Mouse (Mus musculus): ENCODE results near the gene Ube4a. TPM values are rescaled to one million over a fixed set of nuclear protein-coding genes. Genes with fewer than 3 reads are reported as not detected.

The Ube4a gene
- total and polyA plus RNA-seq, 3 experiments = 2.6 to 80.2 (median 59.6) TPM

- H3K4me1 ChIP-seq (ENCODE audit: insufficient read depth, low read depth, low read length) = peaks cover 19% of the 10 kb centered on the region
- DNase-seq (ENCODE audit: low spot score) (no peak), ATAC-seq (ENCODE audit: extremely low read depth, insufficient number of reproducible peaks, low FRiP score, poor library complexity, severe bottlenecking) (no peak)
- peaks cover 85% of the 10 kb centered on the region for H3K36me3 ChIP-seq (replicated peaks)
- TF ChIP-seq GATA2 (IDR thresholded peaks at IDR 0.05; ENCODE audit: borderline replicate concordance, low read depth, low read length) (no peak), POLR2AphosphoS5 (IDR thresholded peaks at IDR 0.05; ENCODE audit: insufficient replicate concordance, low read depth, low read length) (no peak), TAL1 (conservative IDR thresholded peaks at IDR 0.05; ENCODE audit: low read depth, low read length) (no peak), CTCF (IDR thresholded peaks at IDR 0.05; ENCODE audit: low read depth, low read length) (no peak), GATA1 (IDR thresholded peaks at IDR 0.05; ENCODE audit: borderline replicate concordance, low read length) (no peak)
- no peaks in the 10 kb centered on the region for H3K27me3 ChIP-seq (ENCODE audit: insufficient read depth, low read length)
- no peaks in the 10 kb centered on the region for H3K9me3 ChIP-seq (replicated peaks)
- H3K4me3 ChIP-seq (ENCODE audit: low read depth, low read length) = no peak overlapping the region
Observed at GRCm38 (mm10) chr9:44874198-44874597, 91.2 kb downstream of the Ube4a start.

GRCm38 (mm10) chr9:44873665-44874064 is 91.7 kb downstream of the Ube4a start:
- Histone ChIP-seq H3K4me1 (ENCODE audit: insufficient read depth, low read depth, low read length) (peaks cover 14% of the 10 kb centered on the region), H3K4me3 (ENCODE audit: low read depth, low read length) (no peak overlapping the region), H3K9me3 (replicated peaks) (no peaks in the 10 kb centered on the region), H3K36me3 (replicated peaks) (peaks cover 84% of the 10 kb centered on the region), H3K27me3 (ENCODE audit: insufficient read depth, low read length) (no peaks in the 10 kb centered on the region)
- ATAC-seq (ENCODE audit: extremely low read depth, insufficient number of reproducible peaks, low FRiP score, poor library complexity, severe bottlenecking) (no peak), DNase-seq (ENCODE audit: low spot score) (no peak)
- no peak for TF ChIP-seq GATA2 (IDR thresholded peaks at IDR 0.05; ENCODE audit: borderline replicate concordance, low read depth, low read length)
- no peak for TF ChIP-seq CTCF (IDR thresholded peaks at IDR 0.05; ENCODE audit: low read depth, low read length)
- no peak for TF ChIP-seq POLR2AphosphoS5 (IDR thresholded peaks at IDR 0.05; ENCODE audit: insufficient replicate concordance, low read depth, low read length)
- TF ChIP-seq TAL1 (conservative IDR thresholded peaks at IDR 0.05; ENCODE audit: low read depth, low read length) = no peak
- no peak for TF ChIP-seq GATA1 (IDR thresholded peaks at IDR 0.05; ENCODE audit: borderline replicate concordance, low read length)

Other genes with a start within 250 kb of the Ube4a start
- 2.6 and 4.0 TPM in 2 replicates for gene Phldb1, start 230.4 kb downstream of the Ube4a start, total RNA-seq (2014; fragmentation: Nextera tagmentation)
- gene Phldb1, start 230.4 kb downstream of the Ube4a start, total RNA-seq (2017) = 6.4 and 7.4 TPM in 2 replicates
- 8.1 and 8.8 TPM in 2 replicates for gene Phldb1, start 230.4 kb downstream of the Ube4a start, polyA plus RNA-seq (2012)
- gene Arcn1, start 197.8 kb downstream of the Ube4a start, total RNA-seq (2014; fragmentation: Nextera tagmentation) = 239 and 270 TPM in 2 replicates
- 124 and 134 TPM in 2 replicates for gene Arcn1, start 197.8 kb downstream of the Ube4a start, total RNA-seq (2017)
- 14.5 and 16.7 TPM in 2 replicates for gene Arcn1, start 197.8 kb downstream of the Ube4a start, polyA plus RNA-seq (2012)
- gene Ift46, start 197.7 kb downstream of the Ube4a start, total RNA-seq (2014; fragmentation: Nextera tagmentation) = 78.2 and 90.8 TPM in 2 replicates
- gene Ift46, start 197.7 kb downstream of the Ube4a start, total RNA-seq (2017) = 32.5 and 32.8 TPM in 2 replicates
- gene Ift46, start 197.7 kb downstream of the Ube4a start, polyA plus RNA-seq (2012) = 1.6 and 1.8 TPM in 2 replicates
- not detected in 2 replicates for gene Tmem25, start 166.3 kb downstream of the Ube4a start, total RNA-seq (2014; fragmentation: Nextera tagmentation)
- gene Tmem25, start 166.3 kb downstream of the Ube4a start, total RNA-seq (2017) = 0.27 and 0.52 TPM in 2 replicates
- gene Tmem25, start 166.3 kb downstream of the Ube4a start, polyA plus RNA-seq (2012) = 0.04 and 0.08 TPM in 2 replicates
- not detected in 2 replicates for gene Ttc36, start 162.5 kb downstream of the Ube4a start, total RNA-seq (2014; fragmentation: Nextera tagmentation)
- 0.76 TPM in 1 of 2 replicates, not detected in the other for gene Ttc36, start 162.5 kb downstream of the Ube4a start, total RNA-seq (2017)
- gene Ttc36, start 162.5 kb downstream of the Ube4a start, polyA plus RNA-seq (2012) = 0.31 and 0.38 TPM in 2 replicates
- gene Kmt2a, start 84.3 kb downstream of the Ube4a start, total RNA-seq (2014; fragmentation: Nextera tagmentation) = 143 TPM in 2 replicates
- gene Kmt2a, start 84.3 kb downstream of the Ube4a start, total RNA-seq (2017) = 5.9 and 6.3 TPM in 2 replicates
- gene Kmt2a, start 84.3 kb downstream of the Ube4a start, polyA plus RNA-seq (2012) = 8.9 and 10.0 TPM in 2 replicates
- gene Atp5l, start 44.9 kb downstream of the Ube4a start, total RNA-seq (2014; fragmentation: Nextera tagmentation) = 68.9 and 73.1 TPM in 2 replicates
- 130 and 149 TPM in 2 replicates for gene Atp5l, start 44.9 kb downstream of the Ube4a start, total RNA-seq (2017)
- gene Atp5l, start 44.9 kb downstream of the Ube4a start, polyA plus RNA-seq (2012) = 32.8 and 41.5 TPM in 2 replicates
- not detected in 2 replicates for gene Cd3g, start 14.8 kb upstream of the Ube4a start, total RNA-seq (2014; fragmentation: Nextera tagmentation)
- 0.22 and 0.29 TPM in 2 replicates for gene Cd3g, start 14.8 kb upstream of the Ube4a start, total RNA-seq (2017)
- gene Cd3g, start 14.8 kb upstream of the Ube4a start, polyA plus RNA-seq (2012) = 0.10 TPM in 1 of 2 replicates, not detected in the other
- not detected in 2 replicates for gene Cd3d, start 16.2 kb upstream of the Ube4a start, total RNA-seq (2014; fragmentation: Nextera tagmentation)
- gene Cd3d, start 16.2 kb upstream of the Ube4a start, total RNA-seq (2017) = not detected in 2 replicates
- not detected in 2 replicates for gene Cd3d, start 16.2 kb upstream of the Ube4a start, polyA plus RNA-seq (2012)
- gene Cd3e, start 44.0 kb upstream of the Ube4a start, total RNA-seq (2014; fragmentation: Nextera tagmentation) = not detected in 2 replicates
- gene Cd3e, start 44.0 kb upstream of the Ube4a start, total RNA-seq (2017) = 0.06 and 0.16 TPM in 2 replicates
- not detected in 2 replicates for gene Cd3e, start 44.0 kb upstream of the Ube4a start, polyA plus RNA-seq (2012)
- 0.44 and 1.4 TPM in 2 replicates for gene Mpzl2, start 74.2 kb upstream of the Ube4a start, total RNA-seq (2014; fragmentation: Nextera tagmentation)
- gene Mpzl2, start 74.2 kb upstream of the Ube4a start, total RNA-seq (2017) = 0.17 TPM in 1 of 2 replicates, not detected in the other
- gene Mpzl2, start 74.2 kb upstream of the Ube4a start, polyA plus RNA-seq (2012) = not detected in 2 replicates
- gene Mpzl3, start 89.6 kb upstream of the Ube4a start, total RNA-seq (2014; fragmentation: Nextera tagmentation) = 1.2 and 2.8 TPM in 2 replicates
- gene Mpzl3, start 89.6 kb upstream of the Ube4a start, total RNA-seq (2017) = 1.5 and 1.7 TPM in 2 replicates
- gene Mpzl3, start 89.6 kb upstream of the Ube4a start, polyA plus RNA-seq (2012) = 0.04 and 0.08 TPM in 2 replicates
- not detected in 2 replicates for gene Jaml, start 113.6 kb upstream of the Ube4a start, total RNA-seq (2014; fragmentation: Nextera tagmentation)
- not detected in 2 replicates for gene Jaml, start 113.6 kb upstream of the Ube4a start, total RNA-seq (2017)
- gene Jaml, start 113.6 kb upstream of the Ube4a start, polyA plus RNA-seq (2012) = not detected in 2 replicates
- not detected in 2 replicates for gene Scn2b, start 152.2 kb upstream of the Ube4a start, total RNA-seq (2014; fragmentation: Nextera tagmentation)
- gene Scn2b, start 152.2 kb upstream of the Ube4a start, total RNA-seq (2017) = 0.05 and 0.06 TPM in 2 replicates
- not detected in 2 replicates for gene Scn2b, start 152.2 kb upstream of the Ube4a start, polyA plus RNA-seq (2012)
- gene Scn4b, start 172.8 kb upstream of the Ube4a start, total RNA-seq (2014; fragmentation: Nextera tagmentation) = not detected in 2 replicates
- gene Scn4b, start 172.8 kb upstream of the Ube4a start, total RNA-seq (2017) = 0.05 TPM in 1 of 2 replicates, not detected in the other
- gene Scn4b, start 172.8 kb upstream of the Ube4a start, polyA plus RNA-seq (2012) = not detected in 2 replicates
- gene BC049352, start 216.4 kb upstream of the Ube4a start, total RNA-seq (2014; fragmentation: Nextera tagmentation) = not detected in 2 replicates
- gene BC049352, start 216.4 kb upstream of the Ube4a start, total RNA-seq (2017) = 0.22 TPM in 1 of 2 replicates, not detected in the other
- not detected in 2 replicates for gene BC049352, start 216.4 kb upstream of the Ube4a start, polyA plus RNA-seq (2012)
- gene Tmprss4, start 238.5 kb upstream of the Ube4a start, total RNA-seq (2014; fragmentation: Nextera tagmentation) = not detected in 2 replicates
- gene Tmprss4, start 238.5 kb upstream of the Ube4a start, total RNA-seq (2017) = 0.11 TPM in 1 of 2 replicates, not detected in the other
- not detected in 2 replicates for gene Tmprss4, start 238.5 kb upstream of the Ube4a start, polyA plus RNA-seq (2012)

All from G1E (cell line).